Mouse (Mus musculus) G1E (cell line): ENCODE measurements around the gene Iqschfp.

ENCODE experiments used
- CTCF ChIP-seq: IDR thresholded peaks from 2 replicates; pipeline ENCODE4 v1.5.1; 2012; ENCODE audit warnings: low read depth, low read length, inconsistent platforms, mixed read lengths
- GATA1 ChIP-seq: IDR thresholded peaks from 2 replicates; pipeline ENCODE4 v1.6.1; 2012; ENCODE audit warnings: borderline replicate concordance, low read length, inconsistent platforms, mixed read lengths
- POLR2AphosphoS5 ChIP-seq: IDR thresholded peaks from 2 replicates; pipeline ENCODE4 v1.6.1; 2012; ENCODE audit warnings: low read depth, low read length, inconsistent platforms; ENCODE audit not compliant: insufficient replicate concordance
- TAL1 ChIP-seq: conservative IDR thresholded peaks from 2 replicates; pipeline ENCODE4 v1.6.1; 2012; ENCODE audit warnings: low read depth, low read length, inconsistent platforms, mixed read lengths

DNA sequence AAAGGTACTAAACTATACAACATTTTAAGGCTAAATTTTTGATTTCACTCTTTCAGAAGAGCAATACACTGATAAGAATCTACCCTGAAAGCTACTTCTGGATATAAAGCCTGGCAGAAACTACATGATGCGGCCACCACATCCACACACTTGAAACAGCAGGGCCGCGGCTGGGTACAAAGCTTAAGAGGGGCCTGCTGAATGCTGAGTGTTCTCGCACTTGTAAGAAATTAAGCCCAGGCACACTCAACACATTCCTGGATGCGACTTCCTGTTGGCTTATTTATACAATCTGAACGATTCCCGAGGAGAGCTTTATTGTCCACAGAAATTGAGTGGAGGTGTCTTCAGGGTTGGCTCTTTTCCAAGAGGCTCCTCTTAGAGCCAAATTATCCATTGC is 625.2 kb downstream of the Iqschfp start:
- TF ChIP-seq CTCF (no peak), GATA1 (no peak), POLR2AphosphoS5 (no peak), TAL1 (no peak)
